Mouse (Mus musculus) urinary bladder, adult 2 months (tissue): ENCODE measurements around the gene Psenen. TPM values are rescaled to one million over a fixed set of nuclear protein-coding genes. Genes with fewer than 3 reads are reported as not detected.

Experiments
- DNase-seq: peaks from one replicate; pipeline ENCODE4 v3.0.0; 2022; ENCODE audit warnings: low spot score
- polyA plus RNA-seq: library from polyadenylated mRNA; depleted of rRNA; stranded (reverse); fragments of >200 nt; gene quantifications from 2 replicates; pipeline ENCODE4 v1.2.3, GENCODE M21; 2012

Psenen gene
- polyA plus RNA-seq, 1 experiment, result 174 TPM

DNA sequence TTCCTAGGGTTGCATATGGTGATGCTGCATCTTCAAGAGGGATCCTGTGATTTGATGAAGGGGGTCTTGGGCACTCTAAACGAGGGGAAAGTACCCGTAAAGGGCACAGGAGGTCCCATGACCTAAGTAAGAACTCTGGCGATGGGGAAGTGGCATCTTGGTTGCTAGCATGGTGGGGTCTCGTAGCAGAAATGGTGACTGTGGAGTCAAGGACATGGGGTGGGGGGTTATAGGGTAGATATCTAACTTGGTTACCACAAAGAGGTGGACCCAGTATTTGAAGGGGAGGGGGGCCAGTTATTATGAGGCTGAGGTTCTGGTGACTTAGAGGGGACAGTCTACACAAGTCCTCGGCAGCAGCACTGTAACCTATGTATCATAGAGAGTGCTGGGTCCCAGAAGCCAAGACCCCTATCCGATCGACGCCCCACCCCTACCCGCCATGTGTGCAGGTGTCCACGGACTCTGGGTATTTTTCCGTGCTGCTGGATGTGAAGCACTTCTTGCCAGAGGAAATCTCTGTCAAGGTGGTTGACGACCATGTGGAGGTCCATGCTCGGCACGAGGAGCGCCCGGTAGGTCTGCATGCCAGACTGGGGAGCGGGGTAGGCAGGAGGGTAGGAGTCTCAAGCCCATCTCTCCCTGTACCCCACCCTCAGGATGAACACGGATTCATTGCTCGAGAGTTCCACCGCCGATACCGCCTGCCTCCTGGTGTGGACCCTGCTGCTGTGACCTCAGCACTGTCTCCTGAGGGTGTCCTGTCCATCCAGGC, 9.4 kb downstream of the Psenen start:
- no peak for DNase-seq

GRCm38 (mm10) chr7:30553021-30553589, 10.3 kb downstream of the Psenen start:
- DNase-seq, result peak; percentile 56

GRCm38 (mm10) chr7:30552102-30553020, 11.1 kb downstream of the Psenen start, which contains the start of the genes Hspb6 and Proser3:
Gene Hspb6 (plus strand): TSS chr7:30552178.
Gene Proser3 (minus strand): TSS chr7:30552299.
- peak; percentile 85 for DNase-seq

- DNase-seq, result no peak
These were observed 11.9 kb downstream of the Psenen start for GRCm38 (mm10) chr7:30551445-30552101.

DNA sequence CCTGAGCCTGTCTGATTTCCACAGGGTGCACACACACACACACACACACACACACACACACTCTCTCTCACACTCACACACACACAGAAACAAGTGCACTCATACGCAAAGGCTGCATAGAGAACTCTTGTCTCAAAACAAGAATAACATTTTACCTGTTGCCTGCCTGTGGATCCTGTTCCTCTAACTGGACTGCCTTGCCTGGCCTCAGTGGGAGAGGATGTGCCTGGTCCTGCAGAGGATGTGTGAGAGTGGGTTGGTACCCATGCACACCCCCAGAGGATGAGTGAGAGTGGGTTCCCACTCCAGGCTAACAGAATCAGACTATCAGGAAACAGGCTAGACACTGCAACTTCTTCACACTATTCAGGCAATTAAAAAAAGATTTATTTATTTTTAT, 12.8 kb downstream of the Psenen start:
- DNase-seq, result no peak

DNA sequence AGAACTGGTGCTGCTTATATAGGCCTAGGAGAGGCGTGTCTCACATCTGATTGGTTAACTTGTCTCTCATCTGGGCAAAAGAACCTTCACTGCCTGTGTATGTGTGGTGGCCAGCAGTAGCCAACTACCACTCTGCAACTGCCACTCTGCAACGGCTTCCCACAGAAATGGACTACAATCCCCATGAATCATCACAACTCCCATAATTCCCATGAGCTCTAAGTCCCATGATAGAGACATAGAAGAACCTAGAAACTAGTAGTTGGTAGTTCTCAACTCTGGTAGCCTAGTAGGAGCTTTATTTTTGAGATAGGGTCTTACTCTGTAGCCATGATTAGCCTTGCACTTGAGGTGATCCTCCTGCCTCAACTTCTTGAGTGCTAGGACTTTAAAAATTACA, 13.5 kb downstream of the Psenen start:
- DNase-seq, result no peak

DNA sequence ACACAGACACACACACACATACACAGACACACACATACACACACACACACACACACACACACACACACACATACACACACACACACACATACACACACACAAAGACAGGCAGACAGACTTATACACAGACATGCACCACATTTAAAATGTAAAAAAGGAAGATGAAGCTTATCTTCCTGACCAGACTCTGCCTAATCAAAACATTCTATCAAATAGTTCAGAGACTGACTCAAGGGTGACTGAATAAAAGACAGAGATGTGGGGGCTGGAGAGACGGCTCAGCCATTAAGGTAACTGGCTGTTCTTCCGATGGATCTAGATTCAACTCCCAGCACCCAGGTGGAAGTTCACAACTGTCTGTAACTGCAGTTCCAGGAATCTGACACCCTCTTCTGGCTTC, 19.1 kb downstream of the Psenen start:
- no peak for DNase-seq

DNA sequence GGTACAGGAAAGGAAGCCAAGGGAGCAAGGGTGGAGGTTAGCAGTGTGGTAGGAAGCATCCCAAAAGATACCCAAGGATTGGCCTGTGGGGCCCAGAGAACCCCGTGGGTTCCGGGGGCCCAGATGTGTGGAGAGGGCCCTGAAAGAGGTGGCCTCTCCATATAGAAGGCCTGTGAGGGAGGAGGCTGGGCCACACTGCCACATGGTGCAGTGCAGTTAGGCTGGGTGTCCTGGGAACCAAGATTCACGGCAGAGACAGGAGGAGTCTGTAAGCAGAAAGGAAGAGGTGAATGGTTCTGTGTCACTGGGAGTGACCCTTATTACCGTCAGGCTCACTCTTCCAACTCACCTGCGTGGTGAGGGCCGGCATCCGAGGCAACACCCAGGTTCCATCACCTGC, 22.9 kb downstream of the Psenen start:
- no peak for DNase-seq

- DNase-seq, result peak; percentile 86
These were observed 28.5 kb downstream of the Psenen start, which contains the start of gene Arhgap33 for GRCm38 (mm10) chr7:30534633-30535577. Gene Arhgap33 (minus strand): TSS chr7:30535060.

DNA sequence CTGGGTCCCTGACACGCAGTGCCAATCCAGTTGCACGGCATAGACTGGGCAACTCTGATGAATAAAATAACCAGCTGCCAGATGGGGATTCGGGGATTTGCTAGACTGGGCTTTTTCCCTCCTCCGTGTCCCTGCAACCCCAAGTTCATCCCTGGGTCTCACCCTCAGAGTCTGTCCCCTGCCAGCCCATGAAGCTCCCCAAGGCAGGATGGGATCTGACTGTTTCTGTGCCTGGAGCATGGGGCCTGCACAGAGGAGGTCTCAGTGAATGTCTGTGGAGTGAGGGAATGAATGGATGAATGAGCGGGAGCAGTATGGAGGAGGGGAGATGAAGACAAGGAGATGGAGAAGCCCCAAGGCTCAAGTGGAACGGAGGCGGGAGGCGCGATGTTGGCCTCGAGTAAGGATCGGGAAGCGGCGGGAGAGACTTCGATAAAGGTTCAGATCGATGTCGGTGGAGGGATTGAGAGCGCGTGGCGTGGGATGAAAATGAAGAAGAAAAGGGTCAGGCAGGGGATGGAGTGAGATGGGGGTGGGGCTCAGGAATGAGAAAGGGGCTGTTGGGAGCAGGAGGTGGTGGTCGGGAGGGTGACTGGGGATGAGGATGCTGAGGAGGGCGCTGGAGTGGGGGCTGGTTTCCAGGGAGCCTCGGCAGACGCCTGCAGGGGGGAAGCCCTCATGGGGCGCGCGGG, 29.3 kb downstream of the Psenen start:
- DNase-seq, result no peak

DNA sequence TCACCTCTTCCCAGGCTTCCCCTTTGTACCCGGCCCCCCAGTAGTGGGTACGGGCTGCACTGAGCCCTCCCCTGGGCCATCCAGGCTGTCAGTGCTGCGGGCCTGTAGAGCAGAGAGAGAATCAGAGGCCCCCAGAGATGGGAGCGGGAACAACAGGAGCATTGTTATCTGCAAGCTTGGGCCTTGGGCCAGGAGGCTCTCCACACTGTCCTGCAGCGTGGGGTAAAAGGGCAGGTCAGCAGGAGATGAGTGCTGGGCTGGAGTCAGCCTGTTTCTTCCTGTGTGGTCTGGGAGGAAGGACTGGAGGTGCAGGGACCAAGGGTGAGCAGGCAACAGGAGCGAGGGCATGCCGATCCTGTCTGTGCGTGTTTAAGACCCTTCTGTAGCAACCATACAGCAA, 30.5 kb downstream of the Psenen start:
- DNase-seq, result no peak

DNA sequence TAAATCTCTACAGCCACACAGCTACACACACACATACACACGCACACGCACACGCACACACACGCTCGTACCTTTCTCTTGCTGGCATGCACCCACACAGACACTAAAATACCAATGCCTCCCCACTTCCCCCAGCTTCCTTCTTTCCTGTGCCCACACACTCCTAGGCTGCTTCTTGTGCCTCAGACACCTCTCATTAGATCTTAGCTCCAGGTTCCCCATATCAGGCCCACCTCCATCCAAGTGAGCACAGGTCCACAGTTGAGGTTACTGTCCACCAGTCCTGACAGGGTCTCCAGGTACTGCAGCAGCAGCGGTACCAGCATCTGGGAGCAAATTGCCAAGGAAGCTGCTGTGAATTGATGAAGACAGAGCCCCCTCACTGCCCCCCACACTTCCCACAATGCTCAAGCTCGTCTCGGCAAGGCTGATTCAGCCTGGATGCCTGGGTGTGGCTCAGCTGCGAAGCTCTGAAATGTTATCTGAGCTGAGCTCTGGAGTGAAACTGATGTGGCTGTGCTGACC, 32.1 kb downstream of the Psenen start:
- no peak for DNase-seq

- DNase-seq, result no peak
These were observed 36.4 kb downstream of the Psenen start for GRCm38 (mm10) chr7:30526981-30527380.

DNA sequence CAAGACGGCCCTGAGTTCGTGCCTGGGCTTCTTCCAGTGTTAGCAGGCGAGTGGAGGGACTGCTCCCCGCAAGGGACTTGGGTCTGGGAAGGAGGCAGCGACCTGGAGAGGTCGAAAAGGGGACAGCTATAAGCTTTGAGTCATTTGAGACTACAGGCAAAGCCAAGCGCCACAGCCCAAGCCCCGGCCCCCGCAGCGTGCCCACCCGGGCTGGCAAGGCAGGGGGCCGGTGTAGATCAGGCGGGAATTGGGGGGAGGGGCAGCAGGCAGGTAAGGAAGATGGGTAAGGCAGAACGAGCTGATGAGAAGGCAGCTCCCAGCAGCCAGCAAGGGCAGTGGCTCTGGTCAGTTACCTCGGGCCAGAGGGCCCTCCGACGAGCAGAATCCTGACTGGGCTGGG, 37.0 kb downstream of the Psenen start:
- no peak for DNase-seq

DNA sequence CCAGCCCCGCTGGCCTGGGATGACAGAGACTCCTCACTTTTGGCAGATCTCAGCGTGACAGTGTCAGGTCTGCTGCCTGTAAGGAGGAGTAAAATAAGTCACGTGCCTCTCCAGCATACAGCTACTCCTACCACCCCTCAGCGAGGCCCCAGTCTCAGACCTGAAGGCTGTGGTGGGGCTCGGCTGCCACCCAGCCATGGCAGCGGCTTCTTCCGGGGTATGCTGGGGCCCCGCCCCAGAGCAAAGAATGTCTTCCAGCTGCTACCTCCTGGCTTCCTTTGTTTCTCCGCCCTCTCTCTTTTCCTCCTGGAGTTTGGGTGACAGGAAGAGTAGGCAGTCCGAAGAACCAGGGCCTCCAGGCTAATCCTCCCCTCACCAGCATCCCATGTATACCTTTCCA, 37.5 kb downstream of the Psenen start:
- DNase-seq, result no peak

- DNase-seq, result no peak
These were observed 38.9 kb downstream of the Psenen start for GRCm38 (mm10) chr7:30524487-30524886.

- DNase-seq, result no peak
These were observed 40.6 kb downstream of the Psenen start for GRCm38 (mm10) chr7:30522871-30523270.

GRCm38 (mm10) chr7:30520856-30521255, 42.6 kb downstream of the Psenen start:
- no peak for DNase-seq

DNA sequence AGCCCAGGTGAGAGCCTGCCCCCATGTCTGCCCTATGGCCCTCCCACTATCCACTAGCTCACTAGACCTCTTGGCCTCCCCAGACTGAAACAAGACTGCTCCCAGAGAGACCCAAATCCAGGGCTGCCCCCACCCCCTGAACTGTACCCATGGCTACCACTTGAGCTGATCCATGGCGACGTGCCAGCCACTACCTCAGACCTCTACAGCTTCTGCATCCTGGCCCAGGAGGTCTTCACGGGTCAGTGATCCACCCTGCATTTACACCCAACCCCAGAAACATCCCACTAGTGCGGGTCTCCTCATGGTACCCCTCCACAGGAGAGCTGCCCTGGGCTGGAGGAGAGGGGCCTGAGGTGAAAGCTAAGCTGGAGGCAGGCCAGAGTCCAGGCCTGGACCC, 43.0 kb downstream of the Psenen start:
- no peak for DNase-seq

DNA sequence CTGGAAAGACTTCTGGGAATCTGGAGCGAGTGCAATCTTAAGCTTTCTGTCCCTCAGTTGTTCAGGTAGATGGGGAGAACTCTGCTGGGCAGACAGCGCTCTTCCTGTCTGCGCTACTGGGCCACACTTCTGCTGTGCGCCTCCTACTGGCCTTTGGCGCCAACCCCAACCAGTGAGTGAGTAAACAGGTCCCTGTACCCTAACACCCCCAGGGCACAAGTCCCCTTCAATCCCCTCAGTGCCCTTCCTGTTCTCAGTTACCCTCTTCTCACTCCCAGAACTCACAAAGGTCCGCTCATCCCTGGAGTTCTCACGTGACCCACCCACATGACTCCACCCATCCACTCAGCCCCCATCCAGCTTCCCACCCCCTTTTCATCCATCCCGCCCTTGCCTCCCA, 45.1 kb downstream of the Psenen start:
- no peak for DNase-seq
